Mouse (Mus musculus) cerebellum, adult 9-10 months (tissue): Measurements from ENCODE around the gene Gm6034.
A peak's percentile ranks its signal among the peaks of the same experiment; 100 is the strongest.
"Not testable (repeated sequence)": the region's sequence is repeated elsewhere in the genome, so short reads cannot be mapped to it uniquely, and the experiment has no call there.

Experiments used
- DNase-seq: peaks from one replicate; pipeline ENCODE4 v3.0.0; 2022

The Gm6034 gene

DNA sequence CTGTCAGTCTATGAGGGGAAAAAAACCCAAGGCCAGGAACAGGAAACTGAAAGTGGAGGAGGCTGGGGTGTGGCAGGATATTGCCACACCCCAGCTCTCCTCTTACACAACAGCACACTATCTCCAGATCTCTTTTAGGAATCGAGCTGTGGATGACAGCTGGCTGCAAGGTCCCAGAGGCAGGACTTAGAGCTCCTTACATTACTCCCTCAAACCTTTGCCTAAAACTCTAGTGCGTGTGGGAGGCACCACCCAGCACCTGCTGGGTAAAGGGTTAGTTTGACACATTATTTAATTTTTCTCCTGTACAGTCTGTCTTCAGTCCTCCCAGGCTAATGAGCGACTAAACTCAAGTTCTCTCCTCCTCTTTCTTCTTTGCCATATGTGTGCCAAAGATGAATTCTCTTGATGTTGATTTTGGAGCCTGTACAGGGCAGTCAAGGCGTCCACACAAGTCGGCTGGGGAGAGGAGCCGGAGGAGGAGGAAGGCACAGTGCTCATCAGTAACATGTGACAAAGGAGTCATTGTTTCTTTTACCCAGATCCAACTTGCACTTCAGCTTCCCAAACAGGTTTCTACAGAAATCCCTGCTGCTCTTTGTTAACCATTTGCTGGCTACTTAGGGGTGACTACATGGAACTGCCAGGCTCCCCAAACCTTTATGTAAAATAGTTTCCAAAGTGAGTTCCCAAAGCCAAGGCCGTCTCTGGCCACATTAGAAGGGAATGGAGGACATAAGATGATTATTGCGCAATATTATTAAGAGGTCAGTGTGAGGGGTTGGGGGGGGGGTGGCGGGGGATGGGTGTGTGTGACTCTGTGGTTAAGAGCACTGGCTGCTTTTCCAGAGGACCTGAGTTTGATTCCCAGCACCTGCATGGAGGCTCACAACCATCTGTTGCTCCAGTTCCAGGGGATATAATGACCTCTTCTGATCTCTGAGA lies 18.8 kb upstream of the Gm6034 start:
- no peak for DNase-seq

DNA sequence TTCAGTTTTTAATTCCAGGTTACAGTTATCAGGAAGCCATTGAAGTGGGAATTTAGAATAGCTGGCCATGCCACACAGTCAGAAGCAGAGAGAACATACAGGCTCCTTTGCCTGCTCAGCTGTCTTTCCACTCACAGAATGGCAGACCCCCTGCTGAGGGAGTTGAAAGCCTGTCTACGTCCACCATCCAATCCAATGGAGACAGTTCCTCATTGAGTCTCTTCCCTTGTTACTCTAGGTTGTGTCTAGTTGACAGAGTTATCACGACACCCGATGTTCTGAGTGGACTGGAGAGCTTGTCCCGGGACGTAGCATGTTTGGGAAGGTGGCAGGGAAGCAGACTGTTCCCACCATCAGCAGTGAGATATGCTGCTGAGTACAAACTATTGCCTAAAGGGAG lies 17.6 kb upstream of the Gm6034 start:
- DNase-seq: no peak

DNA sequence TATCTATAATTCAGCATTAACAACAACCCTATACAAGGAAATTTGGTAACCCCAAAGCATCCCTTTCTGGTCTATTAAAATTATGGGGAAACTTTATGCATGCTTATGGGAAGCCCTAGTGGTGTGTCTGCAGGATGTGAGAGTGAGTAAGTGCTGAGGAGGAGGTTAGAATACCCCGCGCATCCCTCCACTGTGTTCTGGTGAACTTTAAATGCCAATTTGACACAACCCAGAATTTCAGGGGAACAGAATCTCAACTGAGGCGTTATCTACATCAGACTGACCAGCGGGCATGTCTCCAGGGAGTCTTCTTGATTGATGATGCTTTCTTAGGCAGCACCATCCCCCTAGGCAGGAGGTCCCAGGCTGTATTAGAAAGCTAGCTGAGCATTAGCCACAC lies 16.9 kb upstream of the Gm6034 start:
- DNase-seq: no peak

DNA sequence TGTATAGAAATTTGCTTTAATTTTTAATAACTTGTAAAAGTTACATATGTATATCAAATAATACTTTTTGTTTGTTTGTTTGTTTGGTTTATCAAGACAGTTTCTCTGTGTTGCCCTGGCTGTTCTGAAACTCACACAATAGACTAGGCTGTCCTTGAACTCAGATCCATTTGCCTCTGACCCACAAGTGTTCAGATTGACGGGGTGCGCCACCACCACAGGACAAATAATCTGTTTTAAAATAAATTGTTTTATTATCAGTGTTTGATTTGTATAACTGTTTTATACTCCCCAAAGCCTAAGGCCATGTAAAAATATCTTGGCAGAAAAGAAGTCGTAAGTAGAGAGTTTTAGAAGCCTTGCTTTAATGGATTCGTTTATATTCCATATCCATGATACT lies 15.1 kb upstream of the Gm6034 start:
- DNase-seq: no peak

DNA sequence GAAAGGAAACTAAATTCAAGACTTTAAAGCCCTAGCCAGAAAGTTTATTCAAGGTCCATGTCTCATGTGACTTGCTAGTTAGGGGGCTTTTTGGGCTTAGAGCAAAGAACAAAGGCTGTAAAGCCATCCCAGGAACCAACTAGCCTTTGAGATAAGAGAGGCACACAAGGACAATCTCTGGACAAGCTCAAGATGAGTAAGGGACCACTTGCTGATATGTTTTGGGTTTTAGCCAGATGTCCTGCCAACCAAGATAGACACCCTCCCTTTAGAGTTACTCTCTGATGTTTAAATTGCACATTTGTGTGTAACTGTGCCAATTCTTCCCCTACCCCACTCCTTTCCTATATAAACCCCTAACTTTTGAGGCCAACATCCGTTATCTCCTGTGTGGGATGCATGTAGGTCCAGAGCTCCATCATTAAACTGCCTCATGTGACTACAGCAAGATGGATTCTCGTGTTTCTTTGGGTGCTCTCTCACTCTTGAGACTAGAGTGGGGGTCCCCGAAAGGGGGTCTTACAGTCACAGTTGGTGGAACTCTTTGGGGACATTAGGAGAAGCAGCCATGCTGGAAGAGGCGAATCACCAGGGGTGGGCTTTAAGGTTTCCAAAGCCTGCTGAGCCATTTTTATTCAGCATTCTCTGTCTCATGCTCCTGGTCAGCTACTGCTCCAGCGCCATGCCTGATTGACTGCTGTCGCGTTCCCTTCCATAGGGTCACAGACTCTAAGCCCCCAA lies 13.7 kb upstream of the Gm6034 start:
- no peak for DNase-seq

DNA sequence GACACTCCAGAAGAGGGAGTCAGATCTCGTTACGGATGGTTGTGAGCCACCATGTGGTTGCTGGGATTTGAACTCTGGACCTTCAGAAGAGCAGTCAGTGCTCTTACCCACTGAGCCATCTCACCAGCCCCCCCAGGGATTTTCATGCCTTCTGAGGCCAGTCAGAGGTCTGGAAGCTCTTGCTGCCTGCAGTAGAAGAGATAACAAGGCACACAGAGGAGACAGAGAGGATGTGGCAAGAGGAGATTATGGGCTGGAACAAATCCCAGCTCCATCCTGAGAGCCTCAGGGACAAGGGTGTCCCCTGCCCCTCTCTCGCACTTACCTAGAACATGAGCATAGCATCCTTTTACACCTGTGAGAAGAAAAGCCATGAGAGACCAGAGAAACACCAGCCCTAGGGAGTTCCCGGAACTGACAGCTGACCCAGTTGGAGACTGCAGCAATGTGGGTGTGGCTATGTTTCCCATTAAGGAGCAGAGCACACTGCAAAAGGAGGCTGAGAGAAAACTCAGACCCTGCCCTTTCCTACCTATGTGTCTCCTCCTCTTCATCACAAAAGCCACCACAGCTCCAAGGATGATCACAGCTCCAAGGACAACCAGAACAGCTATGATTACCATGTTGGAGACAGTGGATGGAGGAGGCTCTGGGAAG lies 12.6 kb upstream of the Gm6034 start:
- DNase-seq: not testable (repeated sequence)

DNA sequence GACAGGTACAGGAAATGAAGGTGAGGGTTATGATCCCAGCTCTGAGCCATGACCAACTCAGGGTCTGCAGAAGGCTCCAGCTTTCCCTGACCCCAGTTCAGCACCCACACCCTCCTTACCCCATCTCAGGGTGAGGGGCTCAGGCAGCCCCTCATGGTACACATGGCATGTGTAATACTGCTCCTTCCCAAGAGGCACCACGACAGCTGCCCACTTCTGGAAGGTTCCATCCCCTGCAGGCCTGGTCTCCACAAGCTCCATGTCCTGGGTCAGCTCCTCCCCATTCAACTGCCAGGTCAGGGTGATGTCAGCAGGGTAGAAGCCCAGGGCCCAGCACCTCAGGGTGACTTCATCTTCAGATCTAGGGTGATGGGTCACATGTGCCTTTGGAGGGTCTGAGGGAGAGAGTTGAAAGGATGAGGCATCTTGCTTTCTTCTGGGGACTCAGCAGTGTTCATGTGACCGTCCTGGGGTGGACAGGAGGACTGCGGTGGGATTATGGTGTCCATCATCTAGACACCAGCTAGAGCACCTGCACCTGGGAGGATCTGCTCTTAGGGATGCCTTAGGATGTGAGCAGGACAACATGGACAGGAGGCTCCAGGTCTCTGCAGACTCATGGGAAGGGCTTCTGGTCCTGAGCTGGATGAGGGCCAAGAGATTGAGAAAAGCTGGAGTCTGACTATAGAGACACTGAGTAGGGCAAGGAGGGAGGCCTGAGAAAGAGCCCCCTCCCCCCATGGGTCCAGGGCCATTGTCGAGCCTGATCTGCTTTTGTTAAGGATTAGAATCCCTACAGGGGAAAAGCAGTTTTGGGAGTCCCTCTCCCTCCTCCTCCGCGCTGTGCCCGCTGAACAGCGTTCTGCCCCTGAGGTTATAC lies 11.8 kb upstream of the Gm6034 start:
- DNase-seq: not testable (repeated sequence)

DNA sequence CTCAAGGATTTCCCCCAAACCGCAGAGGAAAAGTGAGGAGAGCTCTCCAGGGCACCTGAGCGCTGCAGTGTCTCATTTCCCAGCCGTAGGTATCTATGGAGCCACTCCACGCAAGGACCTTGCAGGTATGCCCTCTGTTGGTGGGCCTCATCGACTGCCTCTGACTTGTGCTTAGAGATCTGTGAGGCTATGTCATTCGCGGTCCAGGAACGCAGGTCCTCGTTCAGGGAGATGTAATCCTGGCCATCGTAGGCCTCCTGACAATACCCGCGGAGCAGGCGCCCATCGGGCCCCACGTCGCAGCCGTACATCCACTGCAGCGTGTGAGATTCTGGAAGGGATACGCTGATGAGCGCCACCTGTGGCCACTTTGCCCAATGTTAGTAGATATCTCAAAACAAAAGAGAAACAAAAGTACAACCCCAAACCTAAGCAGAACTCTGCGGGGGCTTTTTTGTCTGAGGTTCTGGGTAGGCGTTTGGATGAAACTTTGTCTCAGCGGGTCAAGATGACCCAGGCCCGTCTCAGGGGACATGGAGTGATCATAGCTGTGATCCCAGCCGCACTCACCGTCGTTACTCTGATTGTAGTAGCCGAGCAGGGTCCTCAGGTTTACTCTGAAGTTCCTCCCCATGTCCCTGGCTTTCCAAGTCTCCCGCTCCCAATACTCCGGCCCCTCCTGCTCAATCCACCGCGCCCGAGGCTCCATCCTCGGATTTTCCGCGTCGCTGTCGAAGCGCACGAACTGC lies 11.0 kb upstream of the Gm6034 start:
- peak; percentile 56 for DNase-seq

DNA sequence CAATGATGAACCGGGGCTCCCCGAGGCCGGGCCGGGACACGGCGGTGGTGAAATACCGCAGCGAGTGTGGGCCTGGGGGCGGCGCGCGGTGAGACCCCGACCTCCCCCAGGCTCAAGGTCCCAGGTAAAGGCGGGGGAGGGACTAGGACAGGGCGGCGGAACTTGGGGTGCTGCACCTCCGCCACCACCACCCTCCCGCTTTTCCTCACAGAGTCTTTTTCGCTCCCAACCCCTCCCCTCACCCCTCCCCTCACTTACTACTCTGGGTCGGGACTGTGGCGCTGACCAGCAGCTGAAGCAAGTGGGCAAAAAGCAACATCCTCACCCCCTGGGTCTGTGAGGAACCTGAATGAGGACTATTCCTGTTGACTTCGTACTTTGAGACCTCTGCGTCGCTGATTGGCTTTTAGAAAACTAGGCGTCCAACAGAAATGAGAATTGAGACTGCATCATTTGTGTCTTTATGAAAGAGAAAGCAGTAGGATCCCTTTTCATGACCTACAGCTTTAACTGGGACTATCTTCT lies 10.3 kb upstream of the Gm6034 start, which contains the start of gene H2-T23:
H2-T23 (minus strand) TSS at position 505 of the 525 bp plus-strand sequence.
- not testable (repeated sequence) for DNase-seq

DNA sequence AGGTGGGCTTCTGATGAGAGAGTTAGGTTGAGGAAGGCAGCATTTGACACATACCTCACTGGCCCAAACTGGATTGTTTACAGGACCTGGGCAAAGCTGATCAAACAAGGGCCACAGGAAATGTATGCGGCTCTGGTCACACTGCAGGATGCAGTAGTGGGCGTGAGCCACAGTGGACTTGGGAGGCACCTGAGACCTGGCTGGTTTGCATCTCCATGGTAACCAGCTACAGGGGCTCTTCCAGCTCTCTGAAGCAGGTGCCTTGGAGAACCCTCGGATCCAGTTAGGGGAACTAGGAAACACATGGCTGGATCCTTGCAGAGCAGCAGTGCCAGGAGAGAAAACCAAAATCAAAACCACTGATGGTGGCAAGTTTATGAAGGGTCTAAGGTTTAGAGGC lies 8.2 kb upstream of the Gm6034 start:
- not testable (repeated sequence) for DNase-seq

DNA sequence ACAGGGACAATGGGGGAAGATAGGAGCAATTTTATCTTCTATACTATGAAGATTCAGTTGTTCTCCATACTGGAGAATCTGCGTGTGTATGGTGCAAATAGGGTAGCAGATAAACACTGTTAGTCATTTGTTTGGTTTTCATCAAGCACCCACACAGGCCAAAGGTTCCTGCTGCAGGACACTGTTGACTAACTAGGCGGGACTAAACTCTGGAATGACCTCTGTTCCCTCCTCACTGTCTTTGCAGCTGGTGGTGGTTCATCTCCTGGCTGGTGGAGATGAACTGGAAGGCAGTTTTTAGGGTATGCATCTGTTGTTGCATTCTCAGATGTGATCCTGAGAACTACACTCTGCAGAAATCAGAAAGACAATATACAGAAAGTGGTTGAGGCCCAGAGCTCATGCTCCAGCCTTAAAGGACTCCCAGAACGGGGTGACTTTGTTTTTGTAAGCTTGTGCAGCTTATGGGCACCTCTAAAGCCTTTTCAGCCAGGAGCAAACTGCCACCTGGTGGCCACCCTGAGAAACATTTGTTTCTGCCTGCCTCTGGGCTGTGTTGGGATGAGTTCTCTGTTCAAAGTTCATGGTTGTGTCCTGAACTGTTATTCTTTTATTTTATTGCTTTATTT lies 7.6 kb upstream of the Gm6034 start:
- DNase-seq: peak; percentile 64

DNA sequence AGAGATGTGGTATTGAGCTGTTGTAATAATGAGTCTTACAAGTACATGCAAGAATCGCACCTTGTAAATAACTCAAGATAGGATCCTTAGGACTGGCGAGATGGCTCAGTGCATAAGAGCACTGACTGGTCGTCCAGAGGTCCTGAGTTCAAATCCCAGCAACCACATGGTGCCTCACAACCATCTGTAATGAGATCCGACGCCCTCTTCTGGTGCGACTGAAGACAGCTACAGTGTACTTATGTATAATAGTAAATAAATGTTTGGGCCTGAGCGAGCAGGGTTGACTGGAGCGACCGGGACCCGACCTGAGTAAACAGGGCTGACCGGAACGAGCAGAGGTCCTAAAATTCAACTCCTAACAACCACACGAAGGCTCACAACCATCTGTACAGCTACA lies 6.6 kb upstream of the Gm6034 start:
- DNase-seq: not testable (repeated sequence)

DNA sequence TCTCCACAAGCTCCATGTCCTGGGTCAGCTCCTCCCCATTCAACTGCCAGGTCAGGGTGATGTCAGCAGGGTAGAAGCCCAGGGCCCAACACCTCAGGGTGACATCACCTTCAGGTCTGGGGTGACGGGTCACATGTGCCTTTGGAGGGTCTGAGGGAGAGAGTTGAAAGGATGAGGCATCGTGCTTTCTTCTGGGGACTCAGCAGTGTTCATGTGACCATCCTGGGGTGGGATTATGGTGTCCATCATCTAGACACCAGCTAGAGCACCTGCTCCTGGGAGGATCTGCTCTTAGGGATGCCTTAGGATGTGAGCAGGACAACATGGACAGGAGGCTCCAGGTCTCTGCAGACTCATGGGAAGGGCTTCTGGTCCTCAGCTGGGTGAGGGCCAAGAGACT lies 2.2 kb upstream of the Gm6034 start:
- peak; percentile 10 for DNase-seq

DNA sequence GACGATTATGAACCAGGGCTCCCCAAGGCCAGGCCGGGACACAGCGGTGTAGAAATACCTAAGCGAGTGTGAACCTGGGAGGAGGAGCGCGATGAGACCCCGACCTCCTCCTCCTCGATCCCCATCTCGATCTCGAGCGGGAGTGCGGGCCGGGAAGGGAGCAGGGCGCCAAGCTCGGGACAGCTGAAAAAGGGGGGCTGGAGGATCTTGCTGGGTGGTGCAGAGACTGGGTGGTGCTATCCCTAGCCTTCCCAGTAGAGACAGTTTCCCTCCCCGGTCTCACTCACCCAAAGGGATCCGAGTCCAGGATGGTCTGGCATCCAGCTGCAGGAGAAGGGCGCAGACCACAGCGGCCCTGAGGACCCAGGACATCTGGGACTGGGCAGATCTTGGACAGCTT lies 706 bp upstream of the Gm6034 start:
- peak; percentile 31 for DNase-seq

DNA sequence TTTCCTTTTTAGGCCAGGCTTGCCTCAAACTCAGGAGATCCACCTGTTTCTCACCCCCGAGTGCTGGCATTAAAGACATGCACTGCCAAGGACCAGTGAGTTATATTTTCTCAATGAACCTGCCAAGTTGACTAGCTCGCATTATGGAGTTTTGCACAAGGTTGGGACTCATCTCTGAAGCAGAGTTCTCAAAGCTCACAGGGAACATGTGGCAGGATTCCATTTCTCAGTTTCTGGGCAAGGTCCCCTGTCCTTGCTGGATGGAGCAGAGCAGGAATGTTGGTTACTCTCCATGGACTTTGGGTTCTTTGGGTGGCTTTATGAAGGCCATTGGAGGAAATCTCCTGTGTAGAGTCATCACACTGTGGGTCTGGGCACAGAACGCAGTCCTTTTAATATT lies 525 bp downstream of the Gm6034 start:
- peak; percentile 31 for DNase-seq

DNA sequence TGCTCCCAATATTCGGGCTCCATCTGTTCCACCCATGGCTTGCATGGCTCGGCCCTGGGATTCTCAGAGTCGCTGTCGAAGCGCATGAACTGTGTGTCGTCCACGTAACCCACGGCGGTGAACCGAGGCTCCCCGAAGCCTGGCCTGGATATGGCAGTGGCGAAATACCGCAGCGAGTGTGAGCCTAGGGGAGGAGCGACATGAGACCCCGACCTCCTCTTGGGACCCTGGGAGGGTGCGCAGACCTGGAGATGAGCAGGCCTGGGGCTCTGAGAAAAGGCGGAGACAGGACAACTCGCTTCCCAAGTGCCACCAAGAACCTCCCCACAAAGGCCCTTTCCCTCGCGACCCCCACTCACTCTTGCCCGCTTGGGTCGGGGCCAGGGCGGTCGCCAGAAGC lies 15.2 kb downstream of the Gm6034 start:
- not testable (repeated sequence) for DNase-seq

DNA sequence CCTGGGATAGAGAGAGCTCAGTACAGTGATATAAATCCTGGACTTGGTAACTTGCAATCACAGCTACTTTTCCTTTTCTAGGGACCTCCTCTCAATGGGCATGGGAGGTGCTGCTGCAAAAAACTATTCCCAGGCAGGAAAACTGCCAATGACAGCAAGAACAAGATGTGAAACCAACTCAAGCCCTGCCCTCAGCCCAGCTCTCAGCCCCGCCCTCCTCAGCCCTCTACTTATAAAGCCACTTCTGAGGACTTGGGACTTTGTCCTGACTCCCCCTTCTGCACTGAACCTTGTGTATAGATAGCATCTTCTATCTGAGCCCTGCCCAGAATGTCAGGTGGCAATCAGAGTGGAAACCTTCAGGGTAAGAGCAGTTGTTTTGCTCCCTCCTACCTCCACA lies 15.6 kb downstream of the Gm6034 start, which contains the start of gene Gm11127:
Gm11127 (minus strand) TSS at position 10 of the 400 bp plus-strand sequence.
- DNase-seq: not testable (repeated sequence)

DNA sequence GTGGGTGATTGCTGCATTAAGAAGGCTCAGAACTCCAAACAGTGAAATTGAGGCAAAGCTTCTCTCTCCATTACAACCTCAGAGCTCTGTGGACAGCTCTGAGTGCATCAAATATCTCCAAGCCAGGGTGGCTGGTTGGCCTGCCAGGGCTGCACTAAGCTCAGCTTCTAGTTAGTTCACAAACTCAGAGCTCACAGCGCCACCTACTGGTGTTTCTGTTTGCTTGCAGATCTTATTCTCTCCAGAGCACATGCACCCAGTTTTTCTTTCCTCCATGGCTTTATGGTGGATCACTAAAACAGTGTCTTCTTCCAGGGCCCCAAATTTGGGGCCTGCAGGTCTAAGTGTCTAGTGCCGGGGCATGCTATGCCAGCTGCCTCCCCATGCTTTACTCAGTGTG lies 18.1 kb downstream of the Gm6034 start:
- peak; percentile 65 for DNase-seq

DNA sequence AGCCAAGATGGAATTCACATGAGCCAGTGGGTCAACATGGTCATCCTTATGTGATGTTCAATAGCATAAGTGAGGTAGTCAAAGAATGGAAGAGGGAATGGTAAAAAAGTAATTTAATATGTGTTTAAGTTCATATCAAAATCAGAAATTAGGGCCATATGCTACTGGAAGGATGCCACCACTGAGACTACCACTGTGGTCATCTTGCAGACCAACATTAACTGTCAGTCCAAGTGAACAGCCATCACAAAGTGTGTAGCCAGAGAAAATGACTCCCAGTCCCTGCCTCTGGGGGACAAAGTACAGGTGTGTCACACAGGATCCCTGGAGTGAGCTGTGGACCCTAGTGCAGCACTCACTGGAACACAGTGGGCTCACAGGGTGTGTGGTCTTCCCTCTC lies 39.1 kb downstream of the Gm6034 start:
- not testable (repeated sequence) for DNase-seq

DNA sequence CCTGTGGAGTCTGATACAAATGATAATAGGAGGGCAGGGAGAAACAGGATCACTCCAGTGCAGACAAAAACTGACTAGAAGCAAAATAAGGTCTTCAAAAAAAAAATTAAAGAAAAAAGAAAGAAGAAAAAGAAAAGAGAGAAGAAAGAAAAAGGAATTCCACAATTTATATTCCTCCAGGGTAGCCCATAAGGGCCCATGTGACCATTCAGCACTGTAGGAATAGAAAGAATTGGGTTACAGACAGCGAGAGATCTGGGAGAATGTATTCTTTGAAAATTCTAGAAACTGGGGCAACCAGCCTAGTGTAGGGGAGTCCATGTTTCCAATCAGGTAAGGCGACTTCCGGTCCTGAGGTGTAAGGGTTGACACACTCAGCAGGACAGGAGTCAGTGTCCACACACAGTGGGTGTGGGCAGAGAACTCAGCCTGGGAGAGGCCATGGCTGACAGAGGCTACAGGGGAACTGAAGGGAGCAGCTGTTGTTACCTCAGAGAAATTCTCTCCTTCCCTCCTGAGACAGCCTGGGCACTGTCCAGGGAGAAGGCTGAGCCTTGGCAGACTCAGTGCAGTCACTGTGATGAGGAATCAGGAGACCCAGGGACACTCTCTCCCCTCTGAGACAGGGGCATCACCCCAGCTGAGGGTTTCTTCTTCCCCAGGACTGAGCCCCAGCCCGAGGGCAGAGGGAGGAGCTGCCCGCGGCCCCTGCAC lies 39.9 kb downstream of the Gm6034 start:
- DNase-seq: not testable (repeated sequence)
